Mouse (Mus musculus) olfactory bulb, adult 2 months (tissue): ENCODE measurements around the gene Slc7a7.
"Not testable (repeated sequence)": the region's sequence is repeated elsewhere in the genome, so short reads cannot be mapped to it uniquely, and the experiment has no call there.

ENCODE experiments used
- CTCF ChIP-seq: fragments of 200-500 bp; IDR thresholded peaks from 2 replicates; pipeline ENCODE4 v1.5.1; 2012; ENCODE audit warnings: low read depth, mild to moderate bottlenecking, low read length, moderate library complexity; ENCODE audit not compliant: insufficient read depth
- POLR2A ChIP-seq: fragments of 200-500 bp; IDR thresholded peaks from 2 replicates; pipeline ENCODE4 v1.6.1; 2012; ENCODE audit warnings: mild to moderate bottlenecking, low read depth, low read length, moderate library complexity; ENCODE audit not compliant: insufficient read depth

DNA sequence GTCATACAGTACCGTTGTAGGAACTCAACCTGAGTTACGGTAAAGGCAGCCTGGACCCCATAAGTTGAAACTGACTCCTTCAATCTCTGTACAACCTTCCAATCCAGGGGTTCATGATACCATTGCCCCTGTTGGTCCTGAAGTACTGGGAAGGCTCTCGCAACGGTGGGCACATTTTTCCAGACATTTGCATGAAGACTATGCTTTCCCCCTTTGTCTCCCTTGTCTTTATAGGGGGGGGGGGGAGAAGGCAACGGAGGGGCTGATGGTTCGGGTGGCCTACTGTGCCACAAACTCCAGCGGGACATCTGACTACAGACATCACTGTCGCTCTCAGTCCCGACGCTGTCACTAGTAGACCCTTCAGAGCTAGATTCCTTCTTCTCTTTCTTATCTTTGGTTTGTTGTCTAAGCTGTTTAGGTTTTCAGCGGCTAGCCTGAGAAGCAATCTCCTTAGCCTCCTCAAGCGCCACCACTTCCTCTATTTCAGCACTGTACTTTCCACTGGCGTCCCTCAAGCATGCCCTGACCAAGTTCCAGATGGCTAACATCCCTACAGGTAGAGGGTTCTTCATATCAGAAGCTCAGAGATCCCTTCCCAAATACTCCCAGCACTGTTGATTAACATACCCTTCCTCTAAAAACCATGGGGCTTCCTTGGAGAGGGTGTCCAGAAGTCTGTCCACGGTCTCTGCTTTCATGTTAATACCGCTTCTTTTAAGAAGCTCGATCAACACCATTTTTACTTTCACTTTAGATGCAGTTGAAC, 66.6 kb downstream of the Slc7a7 start:
- TF ChIP-seq CTCF, POLR2A: not testable (repeated sequence)
